Mouse (Mus musculus) midbrain, embryonic 14.5 days (tissue): ENCODE measurements around the gene Eral1. TPM values are rescaled to one million over a fixed set of nuclear protein-coding genes. Genes with fewer than 3 reads are reported as not detected.

ENCODE experiments used
- ATAC-seq: fragments of 200-750 bp; cut with Nextera tagmentation; 2 replicates; pipeline ENCODE4 v1.8.0; 2017; ENCODE audit warnings: moderate number of reproducible peaks, moderate library complexity; ENCODE audit not compliant: low FRiP score, low TSS enrichment
- DNase-seq: peaks from one replicate; pipeline ENCODE4 v3.0.0-alpha.2; 2015
- H3K27ac ChIP-seq: fragments of 300-500 bp; sonication (generic); replicated peaks from 2 replicates; pipeline ENCODE4 v1.5.1; 2014; ENCODE audit warnings: mild to moderate bottlenecking, low read depth, low read length, moderate library complexity
- H3K27me3 ChIP-seq: fragments of 300-500 bp; sonication (generic); 2 replicates; pipeline ENCODE4 v1.6.1; 2014; ENCODE audit warnings: low read length, control low read depth, mixed read lengths; ENCODE audit not compliant: control insufficient read depth, insufficient read depth
- H3K36me3 ChIP-seq: fragments of 300-500 bp; sonication (generic); 2 replicates; pipeline ENCODE4 v1.6.1; 2014; ENCODE audit warnings: low read length, control low read depth; ENCODE audit not compliant: control insufficient read depth, insufficient read depth
- H3K4me1 ChIP-seq: fragments of 300-500 bp; sonication (generic); 2 replicates; pipeline ENCODE4 v1.6.1; 2014; ENCODE audit warnings: mild to moderate bottlenecking, antibody characterized with exemption, low read length, control low read depth; ENCODE audit not compliant: control insufficient read depth, insufficient read depth
- H3K4me2 ChIP-seq: fragments of 300-500 bp; sonication (generic); 2 replicates; pipeline ENCODE4 v1.6.1; 2014; ENCODE audit warnings: mild to moderate bottlenecking, low read length, moderate library complexity
- H3K4me3 ChIP-seq: fragments of 300-500 bp; sonication (generic); replicated peaks from 2 replicates; pipeline ENCODE4 v1.5.1; 2014; ENCODE audit warnings: low read depth, low read length
- H3K9ac ChIP-seq: fragments of 300-500 bp; sonication (generic); replicated peaks from 2 replicates; pipeline ENCODE4 v1.6.1; 2014; ENCODE audit warnings: mild to moderate bottlenecking, low read length, moderate library complexity
- H3K9me3 ChIP-seq: fragments of 300-500 bp; sonication (generic); 2 replicates; pipeline ENCODE4 v1.6.1; 2016; ENCODE audit warnings: low read length, control low read depth, mixed read lengths; ENCODE audit not compliant: control insufficient read depth
- WGBS: fragments of 180-500 bp; shearing (Covaris S2); extraction: QIAGEN DNeasy Blood & Tissue Kit; methylation state at CpG from one replicate; pipeline ENCODE4 v1.1.7; 2014; 5-methylcytosine and 5-hydroxymethylcytosine counted together
- polyA plus RNA-seq: library from polyadenylated mRNA; unstranded; fragments of >200 nt; fragmentation: Nextera tagmentation; extraction: Ambion mirVana; gene quantifications from 2 replicates; pipeline ENCODE4 v1.2.1, GENCODE M21; 2014

Gene Eral1
- polyA plus RNA-seq, 1 experiment from 2014 or later: 35.8 TPM

DNA sequence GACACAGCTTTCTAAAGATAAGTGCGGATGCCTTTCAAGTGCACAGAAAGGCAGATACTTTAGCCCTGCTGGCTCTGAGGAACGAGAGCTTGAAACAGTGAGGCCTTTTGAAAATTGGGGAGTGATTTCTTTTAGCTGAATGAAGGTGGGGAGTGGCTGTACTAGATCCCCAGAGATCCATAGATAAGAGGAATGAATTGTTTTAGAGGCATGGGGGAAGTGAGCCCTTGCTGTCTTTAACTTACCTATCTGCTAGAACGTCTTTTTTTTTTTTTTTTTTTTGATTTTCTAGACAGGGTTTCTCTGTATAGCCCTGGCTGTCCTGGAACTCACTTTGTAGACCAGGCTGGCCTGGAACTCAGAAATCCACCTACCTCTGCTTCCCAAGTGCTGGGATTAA is 16.9 kb upstream of the Eral1 start:
- H3K9ac ChIP-seq: no peak overlapping the region
- ATAC-seq: no peak
- peak overlapping the region; percentile 10; the same call in 1 of the 2 replicates for H3K4me3 ChIP-seq
- 0 out of 2 replicates have a peak, but pooled peaks cover 3% of the 10 kb centered on the region for H3K36me3 ChIP-seq
- H3K9me3 ChIP-seq: no peaks in the 10 kb centered on the region
- peak overlapping the region; percentile 39 for H3K4me2 ChIP-seq
- peaks cover 23% of the 10 kb centered on the region for H3K4me1 ChIP-seq
- WGBS: 52% methylated on average over 3 of the region's 3 CpGs
- no peak for DNase-seq
- H3K27me3 ChIP-seq: no peaks in the 10 kb centered on the region
- no peak overlapping the region for H3K27ac ChIP-seq

DNA sequence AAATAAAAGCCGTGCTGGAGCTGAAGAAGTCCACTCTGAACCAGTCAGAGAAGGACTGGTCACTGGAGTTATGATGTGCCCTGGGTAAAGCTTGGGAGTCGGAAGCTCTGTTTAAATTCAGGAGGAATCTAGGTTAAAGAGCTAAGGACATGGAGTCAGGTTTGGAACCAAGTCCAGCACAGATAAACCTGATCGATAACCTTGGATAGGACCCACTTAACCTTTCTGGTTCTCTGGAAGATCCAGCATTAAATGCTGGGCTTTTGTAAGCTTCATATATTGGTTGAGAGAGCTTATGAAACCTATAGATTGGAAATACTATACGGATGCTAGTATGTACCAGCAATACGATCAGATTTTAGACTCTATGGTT is 14.9 kb upstream of the Eral1 start:
- no peak for DNase-seq

DNA sequence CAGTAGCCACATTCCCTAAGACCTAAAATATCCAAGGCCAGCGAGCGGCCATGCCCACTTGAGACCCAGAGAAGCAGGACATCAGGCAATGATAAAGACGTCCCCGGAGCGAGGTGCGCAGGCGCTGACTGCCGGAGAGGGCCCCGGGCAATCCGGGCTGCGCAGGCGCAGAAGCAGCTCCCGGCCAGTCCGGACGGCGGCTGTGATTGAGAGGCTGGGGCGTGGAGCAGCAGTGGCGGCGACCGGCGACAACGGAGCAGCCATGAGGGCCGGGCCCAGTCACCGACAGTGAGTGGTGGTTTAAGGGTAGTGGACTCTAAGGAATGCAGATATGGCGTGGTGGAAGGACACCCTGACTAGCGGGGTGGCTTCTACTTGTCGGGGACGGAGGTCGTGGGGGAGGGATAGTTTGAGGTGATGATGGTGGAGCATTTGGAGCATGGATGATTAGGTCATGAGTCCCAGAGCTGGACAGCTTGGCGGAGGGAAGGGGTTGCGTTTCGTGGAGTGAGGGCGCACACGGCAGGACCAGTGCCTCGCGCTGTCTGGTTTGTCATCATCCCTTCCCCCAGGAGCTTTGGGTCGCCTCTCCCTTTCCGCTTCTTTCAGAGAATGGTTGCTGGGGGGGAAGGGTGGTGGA is 14.4 kb upstream of the Eral1 start, which contains the start of gene Fam222b:
TSS of gene Fam222b (plus strand) at position 157 of the 640 bp plus-strand sequence.
- Histone ChIP-seq H3K27me3 (no peaks in the 10 kb centered on the region), H3K4me3 (peak within 1 kb of the TSS; percentile 83), H3K27ac (peak within 1 kb of the TSS; percentile 83), H3K4me1 (peaks cover 23% of the 10 kb centered on the region), H3K4me2 (peak within 1 kb of the TSS; percentile 68), H3K9ac (peak within 1 kb of the TSS; percentile 82), H3K36me3 (no peaks in the 10 kb centered on the region), H3K9me3 (no peaks in the 10 kb centered on the region)
- DNase-seq (peak; percentile 96), ATAC-seq (peak; percentile 88)
- WGBS: under 1% methylated on average over 38 of the region's 38 CpGs

More for the DNA sequence above, 14.9 kb upstream of the Eral1 start:
- peaks cover 23% of the 10 kb centered on the region for H3K4me1 ChIP-seq
- ATAC-seq: no peak
- no peaks in the 10 kb centered on the region for H3K36me3 ChIP-seq
- H3K4me3 ChIP-seq: peak overlapping the region; percentile 83
- WGBS: 26% methylated on average over 5 of the region's 5 CpGs
- H3K9ac ChIP-seq: peak overlapping the region; percentile 82
- H3K4me2 ChIP-seq: peak overlapping the region; percentile 68
- H3K27me3 ChIP-seq: no peaks in the 10 kb centered on the region
- H3K9me3 ChIP-seq: no peaks in the 10 kb centered on the region
- H3K27ac ChIP-seq: peak overlapping the region; percentile 83

DNA sequence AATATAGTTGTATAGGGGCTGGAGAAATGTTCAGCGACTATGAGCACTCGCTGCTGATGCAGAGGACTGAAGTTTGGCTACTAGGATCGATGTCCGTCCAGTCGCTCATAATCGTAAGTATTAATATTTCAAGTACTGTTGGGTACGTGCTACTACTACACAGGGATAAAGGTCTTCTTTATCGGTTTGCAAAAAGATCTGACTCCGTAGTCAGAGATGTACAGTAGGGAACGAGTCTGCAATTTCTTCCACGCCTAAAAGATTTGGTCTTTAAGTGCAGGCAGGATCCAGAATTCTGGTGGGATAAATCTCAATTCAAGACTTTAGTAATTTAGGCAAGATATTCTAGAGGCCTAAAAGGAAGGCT is 13.9 kb upstream of the Eral1 start:
- H3K9ac ChIP-seq: peak overlapping the region; percentile 82
- H3K4me2 ChIP-seq: peak overlapping the region; percentile 68
- H3K27ac ChIP-seq: peak overlapping the region; percentile 83
- no peaks in the 10 kb centered on the region for H3K27me3 ChIP-seq
- DNase-seq (no peak), ATAC-seq (no peak)
- WGBS: 53% methylated on average over 11 of the region's 11 CpGs
- peak overlapping the region; percentile 83 for H3K4me3 ChIP-seq
- no peaks in the 10 kb centered on the region for H3K36me3 ChIP-seq
- no peaks in the 10 kb centered on the region for H3K9me3 ChIP-seq
- peaks cover 23% of the 10 kb centered on the region for H3K4me1 ChIP-seq

DNA sequence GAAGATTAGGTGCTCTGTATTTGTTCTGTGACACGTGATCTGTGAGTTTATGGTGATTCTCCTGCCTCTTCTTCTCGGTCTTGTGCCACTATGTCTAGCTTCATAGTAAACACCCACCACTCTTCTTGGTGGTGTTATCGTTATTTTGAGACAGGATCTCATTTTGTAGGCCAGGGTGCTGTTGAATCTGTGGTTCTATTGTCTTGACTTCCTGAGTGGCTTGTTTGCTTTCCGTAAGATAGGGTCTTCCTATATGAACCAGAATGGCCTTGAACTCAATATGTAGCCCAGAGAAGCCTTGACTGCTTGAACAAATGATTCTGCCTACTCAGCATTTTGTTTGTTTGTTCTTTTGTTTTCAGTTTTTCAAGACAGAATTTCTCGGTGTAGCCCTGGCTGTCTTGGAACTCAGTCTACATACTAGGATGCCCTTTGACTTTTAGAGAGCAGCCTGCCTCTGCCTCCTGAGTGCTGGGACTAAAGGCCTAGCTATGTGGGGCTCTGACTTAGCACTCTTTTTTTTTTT is 7.6 kb upstream of the Eral1 start:
- Histone ChIP-seq H3K4me3 (no peak overlapping the region), H3K9ac (no peak overlapping the region), H3K27me3 (no peaks in the 10 kb centered on the region), H3K36me3 (no peaks in the 10 kb centered on the region), H3K4me2 (no peak overlapping the region), H3K9me3 (no peaks in the 10 kb centered on the region), H3K27ac (no peak overlapping the region), H3K4me1 (no peaks in the 10 kb centered on the region)
- WGBS: 85% methylated on average over 5 of the region's 5 CpGs
- ATAC-seq (no peak), DNase-seq (no peak)

DNA sequence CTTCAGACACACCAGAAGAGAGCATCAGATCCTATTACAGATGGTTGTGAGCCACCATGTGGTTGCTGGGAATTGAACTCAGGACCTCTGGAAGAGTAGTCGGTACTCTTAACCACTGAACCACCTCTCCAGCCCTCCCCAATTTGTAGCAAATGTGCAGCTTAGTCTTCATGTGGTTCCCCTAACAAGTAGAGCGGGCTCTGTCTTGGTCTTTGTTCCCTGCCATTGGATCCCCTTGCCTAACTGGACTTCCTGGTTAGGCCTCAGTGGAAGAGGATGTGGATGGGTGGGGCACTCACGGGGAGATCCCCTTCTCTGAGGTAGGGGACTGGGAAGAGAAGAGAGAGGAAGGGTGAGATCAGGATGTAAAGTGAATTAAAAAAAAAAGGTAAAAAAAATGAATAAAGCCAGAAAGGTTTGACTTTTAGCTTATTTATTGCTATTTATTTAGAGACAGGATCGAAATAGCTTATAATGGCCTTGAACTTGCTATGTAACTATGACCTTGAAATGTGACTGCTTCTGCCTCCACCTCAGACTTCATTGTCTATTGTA is 6.8 kb upstream of the Eral1 start:
- no peaks in the 10 kb centered on the region for H3K4me1 ChIP-seq
- 79% methylated on average over 4 of the region's 4 CpGs for WGBS
- no peak overlapping the region for H3K27ac ChIP-seq
- H3K27me3 ChIP-seq: no peaks in the 10 kb centered on the region
- DNase-seq (no peak), ATAC-seq (no peak)
- H3K36me3 ChIP-seq: no peaks in the 10 kb centered on the region
- no peak overlapping the region for H3K9ac ChIP-seq
- no peak overlapping the region for H3K4me2 ChIP-seq
- no peaks in the 10 kb centered on the region for H3K9me3 ChIP-seq
- H3K4me3 ChIP-seq: no peak overlapping the region

DNA sequence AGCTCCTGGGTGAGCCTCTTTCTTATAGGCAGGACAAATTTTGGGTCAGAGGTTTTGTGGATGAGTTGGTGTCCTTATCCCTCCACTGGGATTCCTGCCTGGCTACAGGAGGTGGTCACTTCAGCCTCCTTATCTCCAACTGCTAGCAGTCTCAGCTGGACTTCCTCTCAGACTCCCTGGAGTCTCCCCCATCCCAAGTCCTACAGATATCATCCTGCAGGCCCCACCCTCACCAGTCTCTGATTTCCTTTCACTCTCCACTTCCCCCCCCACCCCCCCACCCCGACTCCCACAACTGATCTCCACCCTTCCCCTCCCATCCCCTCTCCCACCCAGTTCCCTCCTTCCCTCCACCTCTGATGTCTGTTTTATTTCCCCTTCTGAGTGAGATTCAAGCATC is 3.4 kb upstream of the Eral1 start:
- H3K4me3 ChIP-seq: no peak overlapping the region
- H3K27me3 ChIP-seq: no peaks in the 10 kb centered on the region
- no peaks in the 10 kb centered on the region for H3K36me3 ChIP-seq
- peaks cover 11% of the 10 kb centered on the region for H3K4me1 ChIP-seq
- H3K4me2 ChIP-seq: no peak overlapping the region
- no peaks in the 10 kb centered on the region for H3K9me3 ChIP-seq
- no peak overlapping the region for H3K27ac ChIP-seq
- 26% methylated on average over 1 of the region's 1 CpGs for WGBS
- ATAC-seq (no peak), DNase-seq (no peak)
- H3K9ac ChIP-seq: no peak overlapping the region

DNA sequence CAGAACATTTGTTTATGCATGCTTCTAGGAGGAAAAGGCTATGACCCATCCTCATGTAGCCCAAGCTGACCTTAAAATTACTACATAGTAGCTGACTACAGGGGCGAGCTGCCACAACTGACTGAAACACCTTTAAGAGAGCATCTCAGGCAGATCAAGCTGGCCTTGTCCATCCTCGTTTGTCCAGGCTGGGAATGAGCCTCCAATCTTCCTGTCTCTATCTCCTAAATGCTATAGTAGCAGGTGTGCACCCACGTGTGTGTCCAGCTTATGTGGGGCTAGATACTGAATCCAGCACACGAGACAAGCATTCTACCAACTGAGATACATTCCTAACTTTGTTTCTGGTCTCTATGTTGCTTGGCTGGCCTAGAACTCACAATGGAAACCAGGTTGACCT is 5.5 kb downstream of the Eral1 start:
- no peak overlapping the region for H3K4me3 ChIP-seq
- no peak for ATAC-seq
- H3K27ac ChIP-seq: no peak overlapping the region
- no peaks in the 10 kb centered on the region for H3K9me3 ChIP-seq
- H3K9ac ChIP-seq: no peak overlapping the region
- no peaks in the 10 kb centered on the region for H3K27me3 ChIP-seq
- H3K36me3 ChIP-seq: peaks cover 40% of the 10 kb centered on the region
- 95% methylated on average over 4 of the region's 4 CpGs for WGBS
- no peak overlapping the region for H3K4me2 ChIP-seq
- H3K4me1 ChIP-seq: peaks cover 4% of the 10 kb centered on the region
- DNase-seq: no peak

DNA sequence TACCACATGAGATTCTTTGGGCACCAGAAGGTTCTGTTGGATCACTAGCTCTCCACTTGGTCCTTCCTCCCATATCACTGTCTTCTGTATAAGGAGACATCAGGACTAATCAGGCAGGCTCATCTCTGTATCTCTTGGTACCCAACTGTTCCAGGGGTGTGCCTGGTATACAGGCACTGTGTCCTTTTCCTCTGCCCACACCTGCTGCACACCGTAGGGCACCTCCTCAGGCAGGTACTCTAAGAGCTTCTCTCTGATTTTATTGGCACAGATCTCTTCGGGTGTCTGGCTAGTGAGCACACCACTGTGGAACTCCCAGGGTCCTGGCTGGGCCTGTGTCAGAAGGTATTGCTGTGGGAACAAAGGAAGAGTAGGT is 5.9 kb downstream of the Eral1 start:
- 95% methylated on average over 2 of the region's 2 CpGs for WGBS
- no peak overlapping the region for H3K9ac ChIP-seq
- H3K27me3 ChIP-seq: no peaks in the 10 kb centered on the region
- H3K4me1 ChIP-seq: no peaks in the 10 kb centered on the region
- H3K4me2 ChIP-seq: no peak overlapping the region
- no peak overlapping the region for H3K4me3 ChIP-seq
- DNase-seq (no peak), ATAC-seq (no peak)
- H3K36me3 ChIP-seq: peaks cover 40% of the 10 kb centered on the region
- no peak overlapping the region for H3K27ac ChIP-seq
- no peaks in the 10 kb centered on the region for H3K9me3 ChIP-seq
